Mouse (Mus musculus) C2C12 (cell line): ENCODE data around the gene Adamts16.

ENCODE experiments used
- CEBPB ChIP-seq: IDR thresholded peaks from one replicate; pipeline ENCODE4 v1.6.1; 2011; ENCODE audit warnings: low read depth, mild to moderate bottlenecking, control low read depth, moderate library complexity
- CTCF ChIP-seq: IDR thresholded peaks from one replicate; pipeline ENCODE4 v1.5.1; 2011; ENCODE audit not compliant: control insufficient read depth, insufficient read depth, insufficient read length
- FOSL1 ChIP-seq: IDR thresholded peaks from one replicate; pipeline ENCODE4 v1.8.0; 2011; ENCODE audit warnings: mild to moderate bottlenecking, low read length; ENCODE audit not compliant: poor library complexity, insufficient read depth, severe bottlenecking
- MAX ChIP-seq: IDR thresholded peaks from one replicate; pipeline ENCODE4 v1.6.1; 2011; ENCODE audit warnings: mild to moderate bottlenecking, control low read depth
- MYOD1 ChIP-seq: IDR thresholded peaks from one replicate; pipeline ENCODE4 v1.6.1; 2011; ENCODE audit warnings: low read depth; ENCODE audit not compliant: control insufficient read depth, insufficient read length
- MYOG ChIP-seq: IDR thresholded peaks from one replicate; pipeline ENCODE4 v1.6.1; 2011; ENCODE audit not compliant: control insufficient read depth, insufficient read length; ENCODE audit errors: extremely low read depth
- USF1 ChIP-seq: IDR thresholded peaks from one replicate; pipeline ENCODE4 v1.6.1; 2011; ENCODE audit warnings: low read depth, mild to moderate bottlenecking, control low read depth, moderate library complexity

DNA sequence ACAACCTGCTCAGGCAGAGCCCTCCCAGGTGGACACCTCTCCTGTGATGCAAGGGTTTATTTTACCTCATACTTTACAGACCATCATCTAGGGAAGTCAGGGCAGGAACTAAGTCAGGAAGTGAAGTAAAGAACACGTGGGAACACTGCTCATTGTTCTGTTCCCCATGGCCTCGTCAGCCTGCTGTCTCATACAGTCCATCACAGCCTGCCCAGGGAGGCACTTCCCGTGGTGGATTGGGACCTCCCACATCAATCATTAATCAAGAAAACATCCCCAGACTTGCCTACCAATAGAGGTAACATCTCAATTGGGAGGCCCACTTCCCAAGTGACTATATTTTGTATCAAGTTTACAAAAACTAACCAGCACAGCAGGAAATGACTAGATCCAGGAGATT, 27.2 kb downstream of the Adamts16 start:
- TF ChIP-seq CTCF (no peak), MYOG (no peak), MYOD1 (no peak), MAX (no peak), FOSL1 (no peak), CEBPB (no peak), USF1 (no peak)
